Mouse (Mus musculus) forebrain, embryonic 13.5 days (tissue): Measurements from ENCODE around the gene Apba3. TPM values are rescaled to one million over a fixed set of nuclear protein-coding genes. Genes with fewer than 3 reads are reported as not detected.
A peak's percentile ranks its signal among the peaks of the same experiment; 100 is the strongest.

ENCODE experiments used
- ATAC-seq: fragments of 200-750 bp; cut with Nextera tagmentation; 2 replicates; pipeline ENCODE4 v1.8.0; 2017
- H3K27ac ChIP-seq: fragments of 300-500 bp; sonication (generic); 2 replicates; pipeline ENCODE4 v1.5.1; 2015; ENCODE audit warnings: inconsistent platforms, mild to moderate bottlenecking, moderate library complexity
- H3K27me3 ChIP-seq: fragments of 300-500 bp; sonication (generic); 2 replicates; pipeline ENCODE4 v1.6.1; 2015; ENCODE audit warnings: mild to moderate bottlenecking, inconsistent platforms
- H3K36me3 ChIP-seq: fragments of 300-500 bp; sonication (generic); 2 replicates; pipeline ENCODE4 v1.6.1; 2015; ENCODE audit warnings: mild to moderate bottlenecking, inconsistent platforms; ENCODE audit not compliant: poor library complexity, severe bottlenecking
- H3K4me1 ChIP-seq: fragments of 300-500 bp; sonication (generic); 2 replicates; pipeline ENCODE4 v1.6.1; 2015; ENCODE audit warnings: inconsistent platforms
- H3K4me2 ChIP-seq: fragments of 300-500 bp; sonication (generic); 2 replicates; pipeline ENCODE4 v1.6.1; 2015; ENCODE audit warnings: inconsistent platforms, mild to moderate bottlenecking, moderate library complexity
- H3K4me3 ChIP-seq: fragments of 300-500 bp; sonication (generic); 2 replicates; pipeline ENCODE4 v1.5.1; 2015; ENCODE audit warnings: mild to moderate bottlenecking, inconsistent platforms
- H3K9ac ChIP-seq: fragments of 300-500 bp; sonication (generic); 2 replicates; pipeline ENCODE4 v1.6.1; 2015; ENCODE audit warnings: mild to moderate bottlenecking, inconsistent platforms
- H3K9me3 ChIP-seq: fragments of 300-500 bp; sonication (generic); replicated peaks from 2 replicates; pipeline ENCODE4 v1.6.1; 2016; ENCODE audit warnings: inconsistent platforms
- WGBS: fragments of 180-500 bp; shearing (Covaris S2); methylation state at CpG from one replicate; pipeline ENCODE4 v1.1.7; 2015; 5-methylcytosine and 5-hydroxymethylcytosine counted together
- polyA plus RNA-seq: library from polyadenylated mRNA; unstranded; fragments of >200 nt; fragmentation: Nextera tagmentation; extraction: Ambion mirVana; gene quantifications from 2 replicates; pipeline ENCODE4 v1.2.1, GENCODE M21; 2015

Gene Apba3
- polyA plus RNA-seq, 1 experiment from 2014 or later = 28.6 TPM

DNA sequence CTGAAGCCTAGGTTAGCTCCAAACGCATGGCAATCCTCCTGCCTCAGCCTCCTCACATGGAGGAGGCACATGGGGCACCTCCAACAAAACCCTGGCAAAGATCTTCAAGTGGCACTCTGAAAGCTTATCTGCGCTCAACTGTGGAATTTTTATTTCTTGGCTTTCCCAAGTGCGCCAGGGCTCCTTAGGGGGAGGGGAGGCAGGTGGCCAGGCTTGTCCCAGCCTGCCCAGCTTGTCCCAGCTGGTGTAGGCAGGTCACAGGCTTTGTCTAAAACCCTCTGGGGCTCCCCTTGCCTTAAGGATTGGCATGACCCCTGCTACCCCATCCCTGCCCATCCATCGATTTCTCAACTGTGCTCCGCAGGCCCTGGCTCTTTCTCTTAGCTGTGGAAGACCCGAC lies 17.4 kb downstream of the Apba3 start:
- Histone ChIP-seq H3K9me3 (no peaks in the 10 kb centered on the region), H3K27me3 (peaks cover 23% of the 10 kb centered on the region), H3K4me1 (peaks cover 6% of the 10 kb centered on the region), H3K36me3 (no peaks in the 10 kb centered on the region), H3K9ac (no peak overlapping the region), H3K27ac (no peak overlapping the region), H3K4me3 (no peak overlapping the region), H3K4me2 (no peak overlapping the region)
- WGBS = 73% methylated on average over 6 of the region's 6 CpGs
- ATAC-seq = no peak

- peak overlapping the region; percentile 47; the same call in 1 of the 2 replicates for H3K4me3 ChIP-seq
- H3K9ac ChIP-seq = no peak overlapping the region
- peaks cover 23% of the 10 kb centered on the region for H3K27me3 ChIP-seq
- ATAC-seq = no peak
- peaks cover 9% of the 10 kb centered on the region for H3K4me1 ChIP-seq
- H3K9me3 ChIP-seq = no peaks in the 10 kb centered on the region
- no peak overlapping the region for H3K27ac ChIP-seq
- no peaks in the 10 kb centered on the region for H3K36me3 ChIP-seq
- 14% methylated on average over 17 of the region's 17 CpGs for WGBS
- H3K4me2 ChIP-seq = peak overlapping the region; percentile 72
These were observed 18.0 kb downstream of the Apba3 start for GRCm38 (mm10) chr10:81284719-81285118.

- Histone ChIP-seq H3K27me3 (peaks cover 35% of the 10 kb centered on the region), H3K36me3 (no peaks in the 10 kb centered on the region), H3K27ac (no peak overlapping the region), H3K4me3 (peak overlapping the region; percentile 47), H3K9me3 (no peaks in the 10 kb centered on the region), H3K4me2 (peak overlapping the region; percentile 72), H3K9ac (peak overlapping the region; percentile 66), H3K4me1 (peaks cover 20% of the 10 kb centered on the region)
- ATAC-seq = peak; percentile 83
- WGBS = 1% methylated on average over 54 of the region's 54 CpGs
These were observed 19.1 kb downstream of the Apba3 start for GRCm38 (mm10) chr10:81285694-81286450.

DNA sequence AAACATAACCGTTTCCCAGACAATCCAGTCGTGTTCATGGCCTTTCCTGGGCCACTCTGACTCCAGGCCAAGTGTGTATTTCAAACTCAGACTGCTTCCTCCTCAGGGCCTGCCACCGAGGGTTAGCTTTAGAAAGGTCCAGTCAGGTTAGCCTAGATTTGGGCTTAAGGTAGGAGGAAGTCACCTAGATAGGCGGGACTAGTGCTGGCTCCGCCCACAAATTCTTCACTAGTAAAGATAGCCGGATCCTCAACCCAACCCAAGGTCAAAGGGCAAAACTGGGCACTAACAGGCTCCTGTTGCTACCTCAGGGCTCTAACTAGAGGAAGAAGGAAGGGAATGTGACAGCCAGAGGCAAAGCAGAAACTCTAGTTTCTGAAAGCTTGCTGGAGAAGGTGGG lies 19.8 kb downstream of the Apba3 start:
- H3K27me3 ChIP-seq = peaks cover 41% of the 10 kb centered on the region
- H3K36me3 ChIP-seq = no peaks in the 10 kb centered on the region
- H3K4me3 ChIP-seq = no peak overlapping the region

GRCm38 (mm10) chr10:81287513-81288157 lies 20.9 kb downstream of the Apba3 start:
- Histone ChIP-seq H3K9me3 (no peaks in the 10 kb centered on the region), H3K27me3 (peaks cover 41% of the 10 kb centered on the region), H3K4me2 (no peak overlapping the region), H3K9ac (no peak overlapping the region), H3K27ac (no peak overlapping the region), H3K36me3 (no peaks in the 10 kb centered on the region), H3K4me1 (peaks cover 26% of the 10 kb centered on the region), H3K4me3 (no peak overlapping the region)
- WGBS = 62% methylated on average over 8 of the region's 8 CpGs
- no peak for ATAC-seq

More for the DNA sequence above, 19.8 kb downstream of the Apba3 start:
- Histone ChIP-seq H3K27ac (no peak overlapping the region), H3K9me3 (no peaks in the 10 kb centered on the region), H3K9ac (no peak overlapping the region), H3K4me1 (peaks cover 26% of the 10 kb centered on the region), H3K4me2 (no peak overlapping the region)
- WGBS = 46% methylated on average over 6 of the region's 6 CpGs
- no peak for ATAC-seq

DNA sequence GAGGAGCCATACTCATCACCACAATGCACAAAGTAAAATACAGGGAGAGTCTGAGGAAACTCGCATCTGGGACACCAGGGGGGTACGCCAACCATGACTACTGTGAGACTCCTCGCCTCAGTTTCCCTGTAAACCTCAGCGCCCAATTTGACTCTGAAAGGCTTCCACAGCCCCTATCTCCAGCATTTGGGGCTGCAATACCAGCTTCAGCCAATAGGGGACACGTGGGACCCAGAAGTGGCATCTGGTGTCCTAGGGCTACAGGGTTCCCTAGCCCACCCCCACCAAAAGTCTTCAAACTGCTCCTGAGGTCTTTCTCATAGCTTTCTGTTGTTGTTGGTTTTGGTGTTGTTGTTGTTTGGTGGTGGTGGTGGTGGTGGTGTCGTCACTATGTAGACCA lies 21.8 kb downstream of the Apba3 start:
- Histone ChIP-seq H3K4me2 (no peak overlapping the region), H3K9me3 (no peaks in the 10 kb centered on the region), H3K4me1 (peaks cover 28% of the 10 kb centered on the region), H3K27me3 (peaks cover 37% of the 10 kb centered on the region), H3K36me3 (no peaks in the 10 kb centered on the region), H3K4me3 (no peak overlapping the region), H3K27ac (no peak overlapping the region), H3K9ac (no peak overlapping the region)
- WGBS = 27% methylated on average over 6 of the region's 6 CpGs
- no peak for ATAC-seq

GRCm38 (mm10) chr10:81289278-81289677 lies 22.5 kb downstream of the Apba3 start:
- Histone ChIP-seq H3K36me3 (no peaks in the 10 kb centered on the region), H3K4me3 (no peak overlapping the region), H3K9ac (no peak overlapping the region), H3K27ac (no peak overlapping the region), H3K4me2 (no peak overlapping the region), H3K27me3 (peaks cover 30% of the 10 kb centered on the region), H3K4me1 (peaks cover 35% of the 10 kb centered on the region), H3K9me3 (no peaks in the 10 kb centered on the region)
- WGBS = 0% methylated on average over 7 of the region's 7 CpGs
- no peak for ATAC-seq

DNA sequence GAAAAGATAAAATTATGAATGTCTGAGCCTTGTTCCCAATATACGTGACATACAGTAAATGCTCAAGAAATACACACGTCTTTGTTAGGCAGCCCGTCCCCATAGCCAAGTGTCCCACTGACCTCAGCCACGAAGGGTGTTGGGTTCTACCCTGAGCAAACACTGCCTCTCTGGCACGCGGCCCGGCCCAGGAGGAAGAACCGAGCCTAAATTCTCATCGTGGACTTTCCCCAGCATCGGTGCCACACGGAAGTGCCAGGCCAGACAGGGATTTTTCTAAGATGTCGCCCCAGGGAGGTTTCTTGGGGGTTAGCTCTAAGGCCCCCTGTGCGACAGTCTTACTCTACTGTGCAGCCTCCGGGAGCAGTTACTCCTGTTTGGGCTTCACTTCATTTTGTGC lies 23.1 kb downstream of the Apba3 start:
- Histone ChIP-seq H3K4me3 (no peak overlapping the region), H3K4me2 (no peak overlapping the region), H3K9me3 (no peaks in the 10 kb centered on the region), H3K36me3 (no peaks in the 10 kb centered on the region), H3K27ac (no peak overlapping the region), H3K4me1 (peaks cover 40% of the 10 kb centered on the region), H3K27me3 (peaks cover 25% of the 10 kb centered on the region), H3K9ac (no peak overlapping the region)
- 68% methylated on average over 14 of the region's 14 CpGs for WGBS
- ATAC-seq = no peak

- H3K4me3 ChIP-seq = no peak overlapping the region
- peak overlapping the region; percentile 18 for H3K9ac ChIP-seq
- no peaks in the 10 kb centered on the region for H3K9me3 ChIP-seq
- H3K27ac ChIP-seq = no peak overlapping the region; the same call in 1 of the 2 replicates
- H3K4me1 ChIP-seq = peaks cover 44% of the 10 kb centered on the region
- ATAC-seq = no peak
- 13% methylated on average over 24 of the region's 24 CpGs for WGBS
- 0 out of 2 replicates have a peak, but pooled peaks cover 6% of the 10 kb centered on the region for H3K36me3 ChIP-seq
- H3K27me3 ChIP-seq = peaks cover 18% of the 10 kb centered on the region
- peak overlapping the region; percentile 33 for H3K4me2 ChIP-seq
These were observed 24.1 kb downstream of the Apba3 start for GRCm38 (mm10) chr10:81290698-81291460.

- H3K27ac ChIP-seq = no peak within 1 kb of the TSS; the same call in 1 of the 2 replicates
- H3K9me3 ChIP-seq = no peaks in the 10 kb centered on the region
- H3K4me1 ChIP-seq = peaks cover 48% of the 10 kb centered on the region
- peaks cover 10% of the 10 kb centered on the region for H3K36me3 ChIP-seq
- peak within 1 kb of the TSS; percentile 89; the same call in 1 of the 2 replicates for H3K4me3 ChIP-seq
- peak within 1 kb of the TSS; percentile 92 for H3K4me2 ChIP-seq
- peaks cover 18% of the 10 kb centered on the region for H3K27me3 ChIP-seq
- WGBS = 77% methylated on average over 9 of the region's 9 CpGs
- no peak for ATAC-seq
- peak within 1 kb of the TSS; percentile 18 for H3K9ac ChIP-seq
These were observed 24.8 kb downstream of the Apba3 start, which contains the start of gene Tjp3 for GRCm38 (mm10) chr10:81291511-81292104. Gene Tjp3 (minus strand): TSS chr10:81291581.

DNA sequence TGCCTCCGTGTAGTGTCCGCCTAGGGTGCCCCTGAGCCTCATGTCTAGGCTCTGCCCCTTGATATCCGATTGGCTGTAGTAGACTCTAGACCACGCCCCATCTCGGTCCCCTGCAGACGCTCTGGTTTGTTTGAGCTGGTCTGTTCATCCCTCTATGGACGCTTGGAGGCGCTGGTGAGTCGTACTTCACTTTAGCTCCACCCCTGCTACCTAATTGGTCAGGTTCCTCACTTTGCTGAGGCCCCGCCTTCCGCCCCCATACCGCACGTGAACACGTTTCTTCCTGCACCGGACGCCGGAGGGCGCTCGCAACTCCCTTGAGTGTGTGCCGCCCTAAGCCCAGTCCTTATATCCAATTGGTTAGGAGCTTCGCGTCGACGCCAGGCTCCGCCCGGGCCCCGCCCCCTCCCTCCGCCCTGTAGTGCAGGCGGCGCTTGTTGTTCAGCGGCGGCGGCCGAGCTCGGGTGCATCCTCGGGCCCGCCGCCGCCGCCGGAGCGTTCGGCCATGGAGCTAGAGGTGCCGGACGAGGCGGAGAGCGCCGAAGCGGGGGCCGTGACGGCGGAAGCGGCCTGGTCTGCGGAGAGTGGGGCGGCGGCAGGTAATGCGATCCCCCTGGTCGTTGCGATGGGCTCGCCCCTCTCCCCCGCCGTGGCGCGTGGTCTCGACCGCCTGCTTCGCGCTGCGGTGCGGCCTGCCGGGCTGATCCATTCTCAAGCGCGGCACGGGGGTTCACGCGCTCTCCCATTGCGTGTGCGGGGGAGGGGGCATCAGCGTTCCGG lies 26.0 kb downstream of the Apba3 start, which contains the start of gene Pip5k1c:
Gene Pip5k1c (plus strand): TSS at position 410 of the 780 bp plus-strand sequence.
- WGBS = 1% methylated on average over 42 of the region's 80 CpGs
- Histone ChIP-seq H3K4me2 (peak within 1 kb of the TSS; percentile 92), H3K27me3 (peaks cover 18% of the 10 kb centered on the region), H3K27ac (peak within 1 kb of the TSS; percentile 93), H3K4me3 (peak within 1 kb of the TSS; percentile 89), H3K36me3 (peaks cover 10% of the 10 kb centered on the region), H3K4me1 (peaks cover 49% of the 10 kb centered on the region), H3K9me3 (no peaks in the 10 kb centered on the region), H3K9ac (peak within 1 kb of the TSS; percentile 92)
- peak; percentile 95 for ATAC-seq
